Mouse (Mus musculus) left cerebral cortex, postnatal 14 days (tissue): ENCODE results near the gene Nme4. TPM values are rescaled to one million over a fixed set of nuclear protein-coding genes. Genes with fewer than 3 reads are reported as not detected.
"Not testable (repeated sequence)": the region's sequence is repeated elsewhere in the genome, so short reads cannot be mapped to it uniquely, and the experiment has no call there.

Experiments used
- DNase-seq, 2 experiments: peaks; one replicate each; pipeline ENCODE4 v3.0.0; 2021 to 2022; ENCODE audit warnings: low spot score in 2 of 2, mixed read lengths in 1 of 2
- intact Hi-C: fragments of 180-260 bp; cut with DNase I; formaldehyde crosslinking; loops from one replicate; pipeline ENCODE4 v1.15.1; 2025
- total RNA-seq, 2 experiments: library from RNA; stranded (reverse); gene quantifications; 2 replicates each; pipeline ENCODE4 v1.2.3; 2021

Nme4 gene
- total RNA-seq, 2 experiments from 2014 or later = 2.6 to 3.4 TPM

GRCm38 (mm10) chr17:26115205-26115898, 19.9 kb upstream of the Nme4 start:
- intact Hi-C loops = no loop called here
- no peak for DNase-seq

GRCm38 (mm10) chr17:26114461-26114860, 19.1 kb upstream of the Nme4 start:
- DNase-seq, intact Hi-C loops: not testable (repeated sequence)

- intact Hi-C loops = no loop called here
- no peak for DNase-seq
Observed at GRCm38 (mm10) chr17:26114061-26114460, 18.7 kb upstream of the Nme4 start.

GRCm38 (mm10) chr17:26113181-26113948, 18.0 kb upstream of the Nme4 start, which contains the start of gene Tmem8:
Gene Tmem8, plus strand, starts transcription at chr17:26113299.
- intact Hi-C loops = no loop called here
- DNase-seq = peak; percentile 51 to 64

- DNase-seq = no peak
- intact Hi-C loops = no loop called here
Observed at GRCm38 (mm10) chr17:26112751-26113150, 17.3 kb upstream of the Nme4 start.

GRCm38 (mm10) chr17:26111722-26112121, 16.3 kb upstream of the Nme4 start:
- intact Hi-C loops = no loop called here
- no peak for DNase-seq

- DNase-seq = no peak
- intact Hi-C loops = no loop called here
Observed at GRCm38 (mm10) chr17:26111024-26111423, 15.6 kb upstream of the Nme4 start.

GRCm38 (mm10) chr17:26110156-26110555, 14.8 kb upstream of the Nme4 start:
- no peak for DNase-seq
- intact Hi-C loops = no loop called here

- intact Hi-C loops = no loop called here
Observed at GRCm38 (mm10) chr17:26105619-26106018, 10.2 kb upstream of the Nme4 start.

GRCm38 (mm10) chr17:26101478-26101877, 6.1 kb upstream of the Nme4 start:
- no peak for DNase-seq
- intact Hi-C loops = no loop called here

More at GRCm38 (mm10) chr17:26105619-26106018, 10.2 kb upstream of the Nme4 start:
- no peak for DNase-seq

- intact Hi-C loops = no loop called here
- DNase-seq = no peak
Observed at GRCm38 (mm10) chr17:26100166-26100565, 4.8 kb upstream of the Nme4 start.

GRCm38 (mm10) chr17:26099316-26099715, 3.9 kb upstream of the Nme4 start:
- intact Hi-C loops, DNase-seq: not testable (repeated sequence)

- DNase-seq = no peak
- intact Hi-C loops = no loop called here
Observed at GRCm38 (mm10) chr17:26098461-26098860, 3.1 kb upstream of the Nme4 start.

GRCm38 (mm10) chr17:26094531-26095110, 781 bp downstream of the Nme4 start:
- no peak for DNase-seq
- intact Hi-C loops = loop anchor here (5.0 kb wide), 1 partner anchor 52 kb away; no protein-coding TSS in a partner anchor

GRCm38 (mm10) chr17:26089905-26090632, 5.3 kb downstream of the Nme4 start, which contains the start of gene Decr2:
Gene Decr2, minus strand, starts transcription at chr17:26090337.
- intact Hi-C loops = loop anchor here (2.0 to 5.0 kb wide), 2 partner anchors 48 to 79 kb away; no protein-coding TSS in a partner anchor

GRCm38 (mm10) chr17:26087059-26087564, 8.3 kb downstream of the Nme4 start:
- no peak for DNase-seq
- intact Hi-C loops = no loop called here

More at GRCm38 (mm10) chr17:26089905-26090632, 5.3 kb downstream of the Nme4 start, which contains the start of gene Decr2:
- DNase-seq = peak; percentile 90 to 92

GRCm38 (mm10) chr17:26080867-26081266, 14.5 kb downstream of the Nme4 start:
- intact Hi-C loops = no loop called here
- DNase-seq = no peak

- DNase-seq = peak in 1 of 2 experiments; percentile 63
- intact Hi-C loops = no loop called here
Observed at GRCm38 (mm10) chr17:26078851-26079250, 16.6 kb downstream of the Nme4 start.

GRCm38 (mm10) chr17:26075246-26075645, 20.2 kb downstream of the Nme4 start:
- intact Hi-C loops = no loop called here
- DNase-seq = no peak
